Mouse (Mus musculus): ENCODE data around the gene Coq8a.

DNA sequence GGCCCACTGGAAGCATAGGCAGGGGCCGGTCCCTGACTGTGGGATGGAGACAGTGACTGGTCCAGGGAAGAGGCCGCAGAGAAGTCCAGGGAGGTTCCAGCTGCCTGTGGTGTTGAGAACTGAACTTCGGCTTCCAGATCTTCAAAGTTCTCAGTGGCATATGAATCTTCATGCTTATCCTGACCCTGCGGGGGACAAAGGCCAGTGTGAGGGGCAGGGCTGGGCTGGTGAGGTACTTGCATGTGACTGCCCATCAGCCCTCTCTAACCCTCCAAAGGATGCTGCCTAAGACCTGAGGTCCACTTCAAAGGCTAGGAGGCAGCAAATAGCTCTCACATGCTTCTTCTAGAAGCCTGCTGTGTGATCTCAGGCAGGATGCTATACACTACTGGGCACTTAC, 20.3 kb downstream of the Coq8a start:
- TF ChIP-seq CTCF (IDR thresholded peaks at IDR 0.05; ENCODE audit: low read depth, low read length) (no peak), POLR2A (IDR thresholded peaks at IDR 0.05; ENCODE audit: borderline replicate concordance, low read depth, low read length) (no peak)
